Mouse (Mus musculus): ENCODE measurements around the gene Slc39a8.

DNA sequence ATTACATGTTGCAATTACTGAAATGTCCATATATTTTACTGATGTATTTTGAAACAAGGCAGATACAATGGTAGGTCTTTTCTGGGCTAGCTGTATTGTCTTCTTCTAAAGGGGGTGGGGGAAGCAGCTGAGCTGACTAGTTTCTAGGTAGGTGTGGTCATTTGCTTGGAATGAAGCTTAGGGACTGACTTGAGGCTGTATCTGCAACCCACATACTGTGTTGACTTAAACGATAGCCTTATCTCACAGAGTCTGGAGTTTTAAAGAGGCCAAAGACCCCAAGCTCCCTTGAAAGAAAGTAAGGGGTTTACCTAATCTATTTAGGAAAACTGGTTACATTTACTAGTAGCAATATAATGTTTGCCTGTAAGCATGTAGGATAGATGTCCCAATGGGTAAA lies 2.9 kb downstream of the Slc39a8 start:
- TF ChIP-seq ZC3H11A (IDR thresholded peaks at IDR 0.05; ENCODE audit: borderline replicate concordance, low read depth, low read length) (no peak), HCFC1 (IDR thresholded peaks at IDR 0.05; ENCODE audit: borderline replicate concordance, insufficient read depth, low read length) (no peak)
